ENCODE assay signal across 8 mouse cellular contexts in genomic region chr19:42752363-42752931, GRCm38 (mm10). TPM values are rescaled to one million over a fixed set of nuclear protein-coding genes. Genes with fewer than 3 reads are reported as not detected.
DNase-seq lines count a peak whose midpoint lies in the region; ATAC-seq and TF ChIP-seq lines count a peak whose summit lies in the region.

Pyroxd2 (minus strand) TSS chr19:42752775.

- peak within 1 kb of the TSS; percentile 40 for H3K9ac ChIP-seq in hindbrain, embryonic 15.5 days

- intact Hi-C loops in gastrocnemius, adult 2 months (cut with DNase I), result no loop called here

- H3K27me3 ChIP-seq in hindbrain, embryonic 15.5 days, result no peaks in the 10 kb centered on the region

- peak within 1 kb of the TSS; percentile 57 for H3K4me2 ChIP-seq in hindbrain, embryonic 15.5 days

- H3K4me3 ChIP-seq in cortical plate, adult 2 months (ENCODE audit: insufficient read depth, low read length), result peak within 1 kb of the TSS; percentile 17
- H3K4me3 ChIP-seq in gastrocnemius, adult 2 months, result peak within 1 kb of the TSS; percentile 74
- H3K4me3 ChIP-seq in hindbrain, embryonic 15.5 days, result peak within 1 kb of the TSS; percentile 34

- no peak within 1 kb of the TSS for H3K27ac ChIP-seq in cortical plate, adult 2 months (ENCODE audit: insufficient read depth, low read length)
- peak within 1 kb of the TSS; percentile 84 for H3K27ac ChIP-seq in gastrocnemius, adult 2 months
- peak within 1 kb of the TSS; percentile 74 for H3K27ac ChIP-seq in hindbrain, embryonic 15.5 days (replicated peaks)

- TF ChIP-seq POLR2A in cortical plate, adult 2 months (IDR thresholded peaks at IDR 0.05; ENCODE audit: extremely low read depth, insufficient read depth, low read length), result no peak

- H3K4me1 ChIP-seq in cortical plate, adult 2 months (ENCODE audit: control insufficient read depth, insufficient read depth, low read length), result 0 out of 2 replicates have a peak, but pooled peaks cover 2% of the 10 kb centered on the region
- H3K4me1 ChIP-seq in hindbrain, embryonic 15.5 days (replicated peaks), result peaks cover 27% of the 10 kb centered on the region

- 2% methylated on average over 22 of the region's 22 CpGs for WGBS in hindbrain, embryonic 15.5 days

- no peak for TF ChIP-seq CTCF in cortical plate, adult 2 months (IDR thresholded peaks at IDR 0.05; ENCODE audit: extremely low read depth, insufficient read depth, low read length)
- no peak for TF ChIP-seq CTCF in gastrocnemius, adult 2 months (IDR thresholded peaks at IDR 0.05)

- no peaks in the 10 kb centered on the region for H3K36me3 ChIP-seq in hindbrain, embryonic 15.5 days

- H3K9me3 ChIP-seq in hindbrain, embryonic 15.5 days, result no peaks in the 10 kb centered on the region

- ATAC-seq in hindbrain, embryonic 15.5 days (ENCODE audit: low FRiP score, low read depth), result peak; percentile 91

- DNase-seq in adrenal gland, adult 2 months, result peak; percentile 93
- peak; percentile 85 for DNase-seq in gastrocnemius, adult 2 months
- DNase-seq in left cerebral cortex, adult 11 months (ENCODE audit: low spot score), result peak; percentile 22
- peak; percentile 78 for DNase-seq in lung, postnatal 25 days (ENCODE audit: low spot score)
- peak; percentile 94 for DNase-seq in retina, postnatal 1 day
- peak; percentile 86 for DNase-seq in urinary bladder, postnatal 14 days (ENCODE audit: low spot score)

RNA-seq across cellular contexts. Expression of gene Pyroxd2, which starts in this region (rescaled TPM):
- 10 to 100 TPM; 26.5 to 32.0 TPM for total RNA-seq in adrenal gland, adult 2 months (2021)
- 40.8 and 49.4 TPM in 2 replicates for polyA plus RNA-seq in adrenal gland, adult 2 months (2012; rRNA removed)
- 2.3 and 2.6 TPM in 2 replicates for polyA plus RNA-seq in cortical plate, adult 2 months (2012; rRNA removed)
- 1 to 10 TPM in 1 of 2 experiments, under 1 TPM in 1; 0.48 to 1.4 TPM for total RNA-seq in gastrocnemius, adult 2 months (2021)
- 2.2 and 2.3 TPM in 2 replicates for polyA plus RNA-seq in hindbrain, embryonic 15.5 days (2015; fragmentation: Nextera tagmentation; extraction: Ambion mirVana)

Comparison
In these comparisons a context has a peak if more than half of its experiments do, and no peak if none do; other contexts are left out.
1. RNA of gene Pyroxd2 (total RNA-seq): 26.5 to 32.0 TPM in adrenal gland, adult 2 months; 0.48 to 1.4 TPM in gastrocnemius, adult 2 months; every median in the first group is over 10 times any median in the second.
2. RNA of gene Pyroxd2 (polyA plus RNA-seq): 40.8 to 49.4 TPM in adrenal gland, adult 2 months; 2.3 to 2.6 TPM in cortical plate, adult 2 months and 2.2 to 2.3 TPM in hindbrain, embryonic 15.5 days; every median in the first group is over 10 times any median in the second.
3. DNase-seq: peak in every context shown above with its lines; median percentile 94 in retina, postnatal 1 day; 93 in adrenal gland, adult 2 months; 86 in urinary bladder, postnatal 14 days; 85 in gastrocnemius, adult 2 months; 78 in lung, postnatal 25 days; 22 in left cerebral cortex, adult 11 months.
4. H3K4me3 ChIP-seq: peak in every context shown above with its lines; median percentile 74 in gastrocnemius, adult 2 months; 34 in hindbrain, embryonic 15.5 days; 17 in cortical plate, adult 2 months.